Mouse (Mus musculus): Measurements from ENCODE around the gene Thy1. TPM values are rescaled to one million over a fixed set of nuclear protein-coding genes. Genes with fewer than 3 reads are reported as not detected.

Gene Thy1
- 3.4 and 5.1 TPM in 2 replicates for polyA plus RNA-seq (2015; fragmentation: Nextera tagmentation; extraction: Ambion mirVana)

- peaks cover 58% of the 10 kb centered on the region for H3K27me3 ChIP-seq
These were observed at the start of gene Thy1 for GRCm38 (mm10) chr9:44042836-44043707. Gene Thy1, plus strand, starts transcription at chr9:44043384.

GRCm38 (mm10) chr9:43997681-43998080 is 45.5 kb upstream of the Thy1 start:
- Histone ChIP-seq H3K36me3 (no peaks in the 10 kb centered on the region), H3K27ac (no peak overlapping the region), H3K4me1 (peaks cover 14% of the 10 kb centered on the region), H3K27me3 (no peaks in the 10 kb centered on the region), H3K4me3 (no peak overlapping the region), H3K4me2 (replicated peaks) (no peak overlapping the region), H3K9ac (no peak overlapping the region), H3K9me3 (no peaks in the 10 kb centered on the region)
- 59% methylated on average over 2 of the region's 2 CpGs for WGBS
- no peak for ATAC-seq (ENCODE audit: low FRiP score, low read depth)

More at GRCm38 (mm10) chr9:44042836-44043707, at the start of gene Thy1:
- Histone ChIP-seq H3K4me1 (peaks cover 15% of the 10 kb centered on the region), H3K9ac (peak within 1 kb of the TSS; percentile 53), H3K27ac (no peak within 1 kb of the TSS), H3K4me3 (peak within 1 kb of the TSS; percentile 45), H3K9me3 (peaks cover 2% of the 10 kb centered on the region), H3K36me3 (no peaks in the 10 kb centered on the region), H3K4me2 (replicated peaks) (peak within 1 kb of the TSS; percentile 74)
- under 1% methylated on average over 30 of the region's 30 CpGs for WGBS
- ATAC-seq (ENCODE audit: low FRiP score, low read depth), result peak; percentile 75

GRCm38 (mm10) chr9:43998851-43999250 is 44.3 kb upstream of the Thy1 start:
- 56% methylated on average over 4 of the region's 4 CpGs for WGBS
- Histone ChIP-seq H3K9ac (no peak overlapping the region), H3K9me3 (no peaks in the 10 kb centered on the region), H3K27ac (no peak overlapping the region), H3K27me3 (no peaks in the 10 kb centered on the region), H3K36me3 (no peaks in the 10 kb centered on the region), H3K4me1 (peaks cover 4% of the 10 kb centered on the region), H3K4me2 (replicated peaks) (no peak overlapping the region), H3K4me3 (no peak overlapping the region)
- no peak for ATAC-seq (ENCODE audit: low FRiP score, low read depth)

GRCm38 (mm10) chr9:44004362-44004761 is 38.8 kb upstream of the Thy1 start:
- Histone ChIP-seq H3K4me3 (no peak overlapping the region), H3K36me3 (no peaks in the 10 kb centered on the region), H3K4me1 (no peaks in the 10 kb centered on the region), H3K9ac (no peak overlapping the region), H3K4me2 (replicated peaks) (no peak overlapping the region), H3K27ac (no peak overlapping the region), H3K9me3 (no peaks in the 10 kb centered on the region), H3K27me3 (no peaks in the 10 kb centered on the region)
- ATAC-seq (ENCODE audit: low FRiP score, low read depth), result no peak
- 76% methylated on average over 3 of the region's 3 CpGs for WGBS

- H3K27ac ChIP-seq, result no peak overlapping the region
- no peak overlapping the region for H3K4me3 ChIP-seq
- no peaks in the 10 kb centered on the region for H3K9me3 ChIP-seq
- no peak overlapping the region for H3K9ac ChIP-seq
- no peaks in the 10 kb centered on the region for H3K27me3 ChIP-seq
- no peaks in the 10 kb centered on the region for H3K36me3 ChIP-seq
- ATAC-seq (ENCODE audit: low FRiP score, low read depth), result no peak
- no peaks in the 10 kb centered on the region for H3K4me1 ChIP-seq
- 84% methylated on average over 3 of the region's 3 CpGs for WGBS
- no peak overlapping the region for H3K4me2 ChIP-seq (replicated peaks)
These were observed 37.9 kb upstream of the Thy1 start for GRCm38 (mm10) chr9:44005305-44005704.

- Histone ChIP-seq H3K4me3 (no peak overlapping the region), H3K4me1 (no peaks in the 10 kb centered on the region), H3K4me2 (replicated peaks) (no peak overlapping the region), H3K9me3 (no peaks in the 10 kb centered on the region), H3K27ac (no peak overlapping the region), H3K27me3 (no peaks in the 10 kb centered on the region), H3K9ac (no peak overlapping the region), H3K36me3 (no peaks in the 10 kb centered on the region)
- no peak for ATAC-seq (ENCODE audit: low FRiP score, low read depth)
- WGBS, result 58% methylated on average over 2 of the region's 2 CpGs
These were observed 35.9 kb upstream of the Thy1 start for GRCm38 (mm10) chr9:44007323-44007722.

GRCm38 (mm10) chr9:44007991-44008390 is 35.2 kb upstream of the Thy1 start:
- ATAC-seq (ENCODE audit: low FRiP score, low read depth), result no peak

GRCm38 (mm10) chr9:44010900-44011299 is 32.3 kb upstream of the Thy1 start:
- 73% methylated on average over 3 of the region's 3 CpGs for WGBS
- no peak overlapping the region for H3K4me2 ChIP-seq (replicated peaks)
- no peak overlapping the region for H3K4me3 ChIP-seq
- H3K27me3 ChIP-seq, result no peaks in the 10 kb centered on the region
- H3K9ac ChIP-seq, result no peak overlapping the region
- no peak overlapping the region for H3K27ac ChIP-seq
- H3K36me3 ChIP-seq, result no peaks in the 10 kb centered on the region
- ATAC-seq (ENCODE audit: low FRiP score, low read depth), result no peak
- no peaks in the 10 kb centered on the region for H3K4me1 ChIP-seq
- H3K9me3 ChIP-seq, result no peaks in the 10 kb centered on the region

More at GRCm38 (mm10) chr9:44007991-44008390, 35.2 kb upstream of the Thy1 start:
- H3K36me3 ChIP-seq, result no peaks in the 10 kb centered on the region
- H3K27ac ChIP-seq, result no peak overlapping the region
- H3K9ac ChIP-seq, result no peak overlapping the region
- 78% methylated on average over 3 of the region's 3 CpGs for WGBS
- H3K4me2 ChIP-seq (replicated peaks), result no peak overlapping the region
- H3K4me1 ChIP-seq, result no peaks in the 10 kb centered on the region
- no peaks in the 10 kb centered on the region for H3K27me3 ChIP-seq
- H3K4me3 ChIP-seq, result no peak overlapping the region
- no peaks in the 10 kb centered on the region for H3K9me3 ChIP-seq

- H3K4me1 ChIP-seq, result no peaks in the 10 kb centered on the region
- H3K27ac ChIP-seq, result no peak overlapping the region
- H3K9me3 ChIP-seq, result no peaks in the 10 kb centered on the region
- no peak overlapping the region for H3K4me3 ChIP-seq
- no peaks in the 10 kb centered on the region for H3K36me3 ChIP-seq
- no peak overlapping the region for H3K9ac ChIP-seq
- no peaks in the 10 kb centered on the region for H3K27me3 ChIP-seq
- ATAC-seq (ENCODE audit: low FRiP score, low read depth), result no peak
- H3K4me2 ChIP-seq (replicated peaks), result no peak overlapping the region
- WGBS, result 87% methylated on average over 5 of the region's 5 CpGs
These were observed 31.5 kb upstream of the Thy1 start for GRCm38 (mm10) chr9:44011668-44012067.

- H3K9ac ChIP-seq, result no peak overlapping the region
- H3K9me3 ChIP-seq, result no peaks in the 10 kb centered on the region
- H3K27ac ChIP-seq, result no peak overlapping the region
- no peak overlapping the region for H3K4me3 ChIP-seq
- H3K4me1 ChIP-seq, result no peaks in the 10 kb centered on the region
- no peak overlapping the region for H3K4me2 ChIP-seq (replicated peaks)
- H3K36me3 ChIP-seq, result no peaks in the 10 kb centered on the region
- ATAC-seq (ENCODE audit: low FRiP score, low read depth), result no peak
- 68% methylated on average over 6 of the region's 6 CpGs for WGBS
- no peaks in the 10 kb centered on the region for H3K27me3 ChIP-seq
These were observed 31.0 kb upstream of the Thy1 start for GRCm38 (mm10) chr9:44012164-44012563.

GRCm38 (mm10) chr9:44012761-44013301 is 30.4 kb upstream of the Thy1 start:
- no peak overlapping the region for H3K27ac ChIP-seq
- H3K4me3 ChIP-seq, result no peak overlapping the region
- H3K4me1 ChIP-seq, result no peaks in the 10 kb centered on the region
- WGBS, result 32% methylated on average over 8 of the region's 8 CpGs
- ATAC-seq (ENCODE audit: low FRiP score, low read depth), result no peak
- no peak overlapping the region for H3K4me2 ChIP-seq (replicated peaks)
- H3K36me3 ChIP-seq, result no peaks in the 10 kb centered on the region
- H3K27me3 ChIP-seq, result no peaks in the 10 kb centered on the region
- no peak overlapping the region for H3K9ac ChIP-seq
- H3K9me3 ChIP-seq, result no peaks in the 10 kb centered on the region

- no peak overlapping the region for H3K9ac ChIP-seq
- H3K4me2 ChIP-seq (replicated peaks), result no peak overlapping the region
- no peak overlapping the region for H3K27ac ChIP-seq
- WGBS, result 71% methylated on average over 6 of the region's 6 CpGs
- no peak for ATAC-seq (ENCODE audit: low FRiP score, low read depth)
- no peaks in the 10 kb centered on the region for H3K9me3 ChIP-seq
- H3K27me3 ChIP-seq, result no peaks in the 10 kb centered on the region
- no peaks in the 10 kb centered on the region for H3K36me3 ChIP-seq
- no peaks in the 10 kb centered on the region for H3K4me1 ChIP-seq
- no peak overlapping the region for H3K4me3 ChIP-seq
These were observed 29.4 kb upstream of the Thy1 start for GRCm38 (mm10) chr9:44013781-44014180.
